Mouse (Mus musculus): ENCODE measurements around the gene Ucn2.

- TF ChIP-seq CTCF (IDR thresholded peaks at IDR 0.05; ENCODE audit: borderline replicate concordance, insufficient read depth, low read length) (no peak), POLR2A (IDR thresholded peaks at IDR 0.05; ENCODE audit: low read depth, low read length) (no peak)
Observed at GRCm38 (mm10) chr9:108955846-108956245, 30.0 kb upstream of the Ucn2 start.

Data from embryonic fibroblast, embryonic 13.5 days (primary cell).